Mouse (Mus musculus) brain, embryonic 18.5 days (tissue): Measurements from ENCODE around the gene Ftsj3.
"Not testable (repeated sequence)": the region's sequence is repeated elsewhere in the genome, so short reads cannot be mapped to it uniquely, and the experiment has no call there.

Experiments
- DNase-seq: peaks from one replicate; pipeline ENCODE4 v3.0.0-alpha.2; 2012; ENCODE audit warnings: low read depth, low spot score

Gene Ftsj3

DNA sequence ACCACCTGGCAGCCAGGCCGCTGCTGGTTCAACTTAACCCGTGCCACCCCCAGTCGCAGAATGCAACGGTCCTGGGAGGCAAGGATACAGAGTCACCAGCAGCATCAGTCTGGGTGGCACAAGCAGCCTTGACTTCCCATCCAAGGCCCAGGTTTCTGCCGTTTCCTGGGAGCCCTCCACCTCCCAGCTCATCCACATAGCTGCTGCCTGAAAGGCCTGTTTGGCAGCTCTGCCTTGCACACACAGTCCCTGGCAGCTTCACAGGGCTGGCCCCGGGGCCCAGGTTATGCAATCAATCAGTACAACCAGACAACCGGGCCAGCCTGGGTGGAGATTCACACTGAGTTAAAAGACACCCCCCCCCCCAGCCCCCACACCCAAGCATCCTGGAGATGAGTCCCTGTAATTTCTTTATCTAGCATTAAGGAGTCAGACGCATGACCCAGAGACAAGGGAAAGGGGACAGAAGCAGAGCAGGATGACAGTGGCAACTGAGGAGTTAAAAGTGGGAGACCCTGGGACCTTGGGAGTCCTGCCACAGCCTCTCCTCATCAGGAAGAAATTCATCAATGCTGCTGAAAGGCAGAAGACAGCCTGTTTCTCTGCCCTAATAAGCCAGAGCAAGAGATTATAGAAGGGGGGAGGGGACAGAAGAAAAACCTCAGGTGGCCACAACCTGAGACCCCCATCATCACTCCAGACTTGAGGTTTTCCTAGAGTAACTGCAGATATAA lies 12.6 kb upstream of the Ftsj3 start:
- no peak for DNase-seq

- no peak for DNase-seq
Measured at GRCm38 (mm10) chr11:106267871-106268270, 12.0 kb upstream of the Ftsj3 start.

DNA sequence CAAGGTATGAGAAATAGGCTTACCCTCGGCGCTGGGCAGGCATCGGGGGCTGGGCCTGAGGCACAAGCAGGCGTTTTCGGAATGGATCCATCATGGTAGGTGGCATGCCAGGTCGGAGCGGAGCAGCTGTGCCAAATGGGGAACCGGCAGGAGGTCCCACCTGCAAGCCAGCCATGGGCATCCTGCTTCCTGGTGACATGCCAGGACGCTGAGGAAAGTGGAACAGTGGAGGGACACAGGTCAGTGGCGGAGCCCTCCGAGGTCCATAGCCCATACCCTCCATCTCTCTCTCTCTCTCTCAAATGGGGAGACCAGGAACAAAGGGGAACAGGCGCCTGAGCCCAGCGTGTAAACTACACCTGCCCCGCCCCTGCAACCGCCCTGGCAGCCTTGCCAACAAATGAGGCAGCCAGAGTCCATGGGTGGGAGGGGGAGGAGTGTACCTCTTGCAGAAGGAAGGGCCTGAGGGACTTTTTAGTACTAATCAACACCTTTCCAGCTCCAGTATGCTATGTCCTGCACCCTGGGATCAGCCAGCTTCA lies 11.5 kb upstream of the Ftsj3 start:
- DNase-seq, result no peak

GRCm38 (mm10) chr11:106266431-106266830 lies 10.6 kb upstream of the Ftsj3 start:
- DNase-seq, result no peak

DNA sequence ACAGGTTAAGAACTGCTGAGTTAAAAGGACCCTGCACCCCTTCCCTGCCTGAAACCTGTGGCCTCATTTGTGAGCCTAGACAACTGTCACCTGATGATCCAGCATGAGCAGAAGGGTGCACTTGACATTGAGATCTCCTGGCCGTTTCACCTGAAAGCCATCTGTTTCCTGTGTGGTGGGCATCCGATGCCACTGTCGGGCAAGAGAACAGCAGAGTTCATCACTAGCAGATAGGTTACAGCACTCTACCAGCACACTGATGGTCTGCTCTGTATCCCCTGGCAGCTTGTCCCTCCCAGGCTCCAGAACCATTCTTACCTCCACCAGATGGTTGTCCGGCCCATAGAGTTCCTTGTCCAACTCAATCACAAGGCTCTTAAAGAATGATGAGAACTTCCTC lies 9.7 kb upstream of the Ftsj3 start:
- DNase-seq, result no peak

DNA sequence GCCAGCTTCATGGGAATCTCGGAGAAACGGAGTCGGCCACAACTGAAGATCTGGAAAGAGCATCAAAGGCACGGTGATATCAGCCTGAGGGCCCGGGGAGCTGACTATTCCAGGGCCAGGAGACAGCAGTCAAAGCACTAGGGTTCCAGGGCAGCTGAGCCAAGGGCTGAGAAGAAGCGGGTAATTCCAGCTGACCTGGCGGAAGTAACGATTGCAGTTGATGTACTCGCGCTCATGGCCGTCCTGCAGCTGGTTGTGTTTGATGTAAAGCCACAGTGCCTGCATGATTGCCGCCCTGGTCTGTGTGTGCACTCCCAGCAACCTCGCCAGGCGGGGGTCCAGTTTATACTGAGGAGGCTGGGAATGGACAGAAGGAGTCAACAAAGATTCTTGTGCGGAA lies 9.1 kb upstream of the Ftsj3 start:
- DNase-seq, result no peak

DNA sequence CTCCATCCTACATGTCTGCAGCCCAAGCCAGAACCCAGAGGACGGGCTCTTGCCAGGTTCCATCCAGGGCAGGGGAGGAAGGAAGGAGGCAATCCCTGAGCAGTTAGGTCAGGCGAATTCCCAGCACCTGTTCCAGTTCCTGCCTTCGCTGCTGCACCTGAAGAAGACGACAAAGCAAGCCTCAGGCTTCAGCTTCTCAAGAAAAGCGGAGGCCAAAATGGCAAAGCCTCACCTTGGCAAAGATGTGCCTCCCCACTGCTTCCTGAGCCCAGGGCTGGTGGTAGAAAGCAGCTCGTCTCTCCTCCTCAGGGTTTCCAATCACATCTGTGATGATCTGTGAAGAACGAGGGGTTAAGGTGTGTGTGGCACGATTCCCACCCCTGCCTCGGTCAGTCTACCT lies 8.1 kb upstream of the Ftsj3 start:
- DNase-seq, result no peak

GRCm38 (mm10) chr11:106260826-106261450 lies 5.1 kb upstream of the Ftsj3 start:
- DNase-seq, result no peak

GRCm38 (mm10) chr11:106256775-106257174 lies 896 bp upstream of the Ftsj3 start:
- DNase-seq, result no peak

DNA sequence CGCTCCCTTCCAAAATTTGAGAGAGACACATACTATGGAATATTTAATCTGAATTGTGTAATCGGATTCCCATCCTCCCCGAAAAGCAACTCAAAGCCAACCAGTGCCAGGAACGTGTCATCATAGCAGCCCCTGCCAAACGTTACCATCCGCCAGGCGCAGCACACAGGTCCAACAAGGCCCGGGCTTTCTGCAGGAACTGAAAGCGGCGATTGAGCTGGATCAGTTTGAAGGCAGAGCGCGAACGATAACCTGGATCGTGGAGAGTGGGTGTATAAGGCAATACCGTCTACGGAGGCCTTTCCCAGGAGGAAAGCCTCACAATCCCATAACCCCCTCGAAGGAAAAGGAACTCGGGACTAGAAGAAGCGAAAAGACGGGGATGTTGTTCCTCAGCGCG lies 705 bp downstream of the Ftsj3 start:
- no peak for DNase-seq

- no peak for DNase-seq
Measured at GRCm38 (mm10) chr11:106254767-106255166, 1.1 kb downstream of the Ftsj3 start.

- DNase-seq, result no peak
Measured at GRCm38 (mm10) chr11:106249326-106249725, 6.6 kb downstream of the Ftsj3 start.

- no peak for DNase-seq
Measured at GRCm38 (mm10) chr11:106246834-106247233, 9.0 kb downstream of the Ftsj3 start.

- not testable (repeated sequence) for DNase-seq
Measured at GRCm38 (mm10) chr11:106233978-106234377, 21.9 kb downstream of the Ftsj3 start.

DNA sequence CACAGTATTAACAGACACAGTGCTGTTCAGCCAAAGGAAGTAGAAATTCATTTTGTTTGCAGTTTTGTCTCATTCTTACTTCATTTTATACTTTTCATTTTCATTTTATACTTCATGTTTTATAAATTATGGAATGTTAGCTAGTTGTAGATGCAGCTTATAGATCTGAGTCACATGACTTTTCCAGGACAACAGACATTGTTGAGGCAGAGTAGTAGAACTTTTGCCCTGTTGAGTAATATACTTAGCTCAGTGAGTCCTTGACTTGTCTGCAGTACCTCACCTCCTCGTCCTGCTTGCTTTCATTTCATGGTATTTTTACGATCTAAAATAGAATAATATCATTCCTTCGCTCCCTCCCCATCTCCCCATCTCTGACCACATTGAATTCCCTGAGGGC lies 35.3 kb downstream of the Ftsj3 start:
- DNase-seq, result no peak

- DNase-seq, result peak; percentile 97
Measured at GRCm38 (mm10) chr11:106216730-106217490, 39.0 kb downstream of the Ftsj3 start, which contains the start of gene Ddx42. TSS of gene Ddx42 (plus strand) at chr11:106216926.

GRCm38 (mm10) chr11:106215927-106216729 lies 39.8 kb downstream of the Ftsj3 start, which contains the start of gene Ccdc47:
TSS of gene Ccdc47 (minus strand) at chr11:106216344.
- peak; percentile 99 for DNase-seq

DNA sequence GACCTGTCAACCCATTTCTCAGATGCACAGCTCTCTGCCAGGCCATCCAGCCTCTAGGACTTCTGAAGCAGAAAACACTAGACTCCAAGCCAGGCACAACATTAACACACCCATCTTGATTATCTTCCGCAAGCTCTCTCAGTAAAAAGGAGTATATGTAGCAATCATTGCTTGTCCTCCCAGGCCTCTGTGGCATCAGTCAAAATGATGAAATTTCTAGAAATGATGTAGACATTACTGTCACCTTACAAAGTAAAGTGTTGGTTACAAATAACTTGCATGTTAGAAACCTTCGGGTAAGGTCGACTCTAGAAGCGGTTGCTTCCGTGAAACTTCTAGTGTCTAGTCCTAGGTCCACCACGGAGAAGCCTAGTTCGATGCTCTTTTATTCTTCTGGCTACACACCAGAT lies 40.4 kb downstream of the Ftsj3 start:
- DNase-seq, result no peak

GRCm38 (mm10) chr11:106214856-106215255 lies 41.0 kb downstream of the Ftsj3 start:
- no peak for DNase-seq

DNA sequence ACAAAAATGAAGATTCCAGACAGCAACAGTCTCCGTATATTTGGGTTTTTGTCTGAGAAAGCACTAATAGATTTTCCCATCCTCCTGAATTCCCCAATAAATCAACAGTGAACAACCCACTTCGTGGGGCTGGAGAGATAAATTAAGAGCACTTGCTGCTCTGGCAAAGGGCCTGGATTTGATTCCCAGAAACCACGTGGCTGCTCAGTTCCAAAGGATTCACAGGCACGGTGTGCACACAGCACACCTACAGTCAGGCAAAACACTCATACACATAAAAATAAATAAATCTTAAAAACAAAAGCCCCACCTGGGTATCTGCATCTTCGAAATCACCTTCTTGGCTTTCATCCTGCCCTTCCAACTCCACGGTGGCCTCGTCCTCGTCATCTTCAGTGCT lies 43.1 kb downstream of the Ftsj3 start:
- no peak for DNase-seq

DNA sequence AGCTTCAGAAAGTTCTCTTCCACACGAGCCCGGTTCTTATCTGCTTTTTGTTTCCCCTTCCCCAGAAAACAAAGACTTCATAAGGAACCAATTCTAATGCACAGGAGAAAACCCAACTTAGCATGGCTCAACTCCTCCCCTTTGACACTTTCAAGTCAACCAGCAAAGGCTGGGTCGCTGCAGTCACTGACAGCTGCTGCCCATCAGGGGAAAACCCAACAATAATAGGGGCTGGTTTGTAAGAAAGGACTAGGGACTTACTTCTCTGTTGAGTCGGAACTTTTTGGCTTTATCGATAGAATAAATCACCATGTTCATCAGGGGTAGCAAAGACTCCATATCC lies 53.8 kb downstream of the Ftsj3 start, which contains the start of gene Strada:
Strada (minus strand) TSS at position 46 of the 343 bp plus-strand sequence.
- DNase-seq, result no peak
